Mouse (Mus musculus) thymus, adult 2 months (tissue): ENCODE measurements around the gene Tfe3. TPM values are rescaled to one million over a fixed set of nuclear protein-coding genes. Genes with fewer than 3 reads are reported as not detected.
"Not testable (repeated sequence)": the region's sequence is repeated elsewhere in the genome, so short reads cannot be mapped to it uniquely, and the experiment has no call there.

Experiments
- DNase-seq: peaks from one replicate; pipeline ENCODE4 v3.0.0; 2021
- H3K27ac ChIP-seq: fragments of 200-500 bp; 2 replicates; pipeline ENCODE4 v1.5.1; 2012; ENCODE audit warnings: low read length, control low read depth; ENCODE audit not compliant: control insufficient read depth, insufficient read depth
- H3K27me3 ChIP-seq: fragments of 200-500 bp; 2 replicates; pipeline ENCODE4 v1.6.1; 2012; ENCODE audit warnings: mild to moderate bottlenecking, low read length, moderate library complexity, mixed read lengths; ENCODE audit not compliant: control insufficient read depth, insufficient read depth
- H3K36me3 ChIP-seq: fragments of 200-500 bp; 2 replicates; pipeline ENCODE4 v1.6.1; 2012; ENCODE audit warnings: mild to moderate bottlenecking, low read length, moderate library complexity; ENCODE audit not compliant: control insufficient read depth, insufficient read depth
- H3K4me1 ChIP-seq: fragments of 200-500 bp; replicated peaks from 2 replicates; pipeline ENCODE4 v1.6.1; 2012; ENCODE audit warnings: low read length; ENCODE audit not compliant: control insufficient read depth, insufficient read depth
- H3K4me3 ChIP-seq: fragments of 200-500 bp; 2 replicates; pipeline ENCODE4 v1.5.1; 2012; ENCODE audit warnings: mild to moderate bottlenecking, low read length, control low read depth, moderate library complexity; ENCODE audit not compliant: control insufficient read depth, insufficient read depth
- CTCF ChIP-seq: fragments of 200-500 bp; IDR thresholded peaks from 2 replicates; pipeline ENCODE4 v1.5.1; 2012; ENCODE audit warnings: mild to moderate bottlenecking, control low read depth, low read length, moderate library complexity, borderline replicate concordance; ENCODE audit not compliant: control insufficient read depth, poor library complexity, insufficient read depth; ENCODE audit errors: extremely low read depth
- POLR2A ChIP-seq: fragments of 200-500 bp; IDR thresholded peaks from 2 replicates; pipeline ENCODE4 v1.6.1; 2012; ENCODE audit warnings: mild to moderate bottlenecking, low read length, control low read depth, moderate library complexity; ENCODE audit not compliant: control insufficient read depth, poor library complexity, insufficient read depth; ENCODE audit errors: extremely low read depth
- WGBS: fragments of 180-500 bp; shearing (Covaris S2); methylation state at CpG from one replicate; pipeline ENCODE4 v1.1.7; 2018; 5-methylcytosine and 5-hydroxymethylcytosine counted together
- polyA plus RNA-seq: library from polyadenylated mRNA; depleted of rRNA; stranded (reverse); fragments of >200 nt; gene quantifications from 2 replicates; pipeline ENCODE4 v1.2.3, GENCODE M21; 2012; rRNA removed

Tfe3 gene
- polyA plus RNA-seq: 26.4 and 29.5 TPM in 2 replicates

- peak; percentile 74 for DNase-seq
- no peak within 1 kb of the TSS for H3K27ac ChIP-seq
- no peaks in the 10 kb centered on the region for H3K27me3 ChIP-seq
- 4% methylated on average over 38 of the region's 38 CpGs for WGBS
- H3K4me3 ChIP-seq: peak within 1 kb of the TSS; percentile 96
- no peaks in the 10 kb centered on the region for H3K36me3 ChIP-seq
- TF ChIP-seq POLR2A: no peak
- TF ChIP-seq CTCF: no peak
- peaks cover 26% of the 10 kb centered on the region for H3K4me1 ChIP-seq
These were observed at the start of gene Tfe3 for GRCm38 (mm10) chrX:7762137-7762920. Gene Tfe3 (plus strand): TSS chrX:7762560.

- DNase-seq, H3K36me3 ChIP-seq, H3K27me3 ChIP-seq, H3K27ac ChIP-seq, H3K4me1 ChIP-seq: not testable (repeated sequence)
- H3K4me3 ChIP-seq: peak overlapping the region; percentile 39
- WGBS: 1% methylated on average over 6 of the region's 12 CpGs
These were observed 48.6 kb upstream of the Tfe3 start for GRCm38 (mm10) chrX:7713764-7714134.

- H3K27me3 ChIP-seq, H3K4me1 ChIP-seq, H3K36me3 ChIP-seq, H3K27ac ChIP-seq: not testable (repeated sequence)
- peak; percentile 91 for DNase-seq
- H3K4me3 ChIP-seq: peak within 1 kb of the TSS; percentile 39
- WGBS: 2% methylated on average over 45 of the region's 60 CpGs
These were observed 48.0 kb upstream of the Tfe3 start, which contains the start of gene Wdr45 for GRCm38 (mm10) chrX:7714135-7714899. Gene Wdr45 (plus strand): TSS chrX:7714333.

GRCm38 (mm10) chrX:7716058-7716457 lies 46.3 kb upstream of the Tfe3 start:
- DNase-seq, H3K4me3 ChIP-seq, H3K27ac ChIP-seq, H3K27me3 ChIP-seq, H3K36me3 ChIP-seq, H3K4me1 ChIP-seq: not testable (repeated sequence)
- 78% methylated on average over 1 of the region's 1 CpGs for WGBS

- TF ChIP-seq CTCF (no peak), POLR2A (no peak)
- peaks cover 9% of the 10 kb centered on the region for H3K36me3 ChIP-seq
- H3K4me3 ChIP-seq: peak within 1 kb of the TSS; percentile 82
- peak; percentile 73 for DNase-seq
- H3K27ac ChIP-seq: peak within 1 kb of the TSS; percentile 90
- WGBS: 6% methylated on average over 22 of the region's 22 CpGs
- no peaks in the 10 kb centered on the region for H3K27me3 ChIP-seq
- peaks cover 6% of the 10 kb centered on the region; the same call in 1 of the 2 replicates for H3K4me1 ChIP-seq
These were observed 40.7 kb upstream of the Tfe3 start, which contains the start of gene Gm45208 for GRCm38 (mm10) chrX:7721514-7722281. Gene Gm45208 (plus strand): TSS chrX:7722245.

GRCm38 (mm10) chrX:7722282-7722611 lies 40.1 kb upstream of the Tfe3 start:
- TF ChIP-seq POLR2A (no peak), CTCF (no peak)
- 0% methylated on average over 11 of the region's 11 CpGs for WGBS
- Histone ChIP-seq H3K27ac (peak overlapping the region; percentile 42; the same call in 1 of the 2 replicates), H3K4me1 (peaks cover 6% of the 10 kb centered on the region; the same call in 1 of the 2 replicates), H3K4me3 (peak overlapping the region; percentile 82), H3K27me3 (no peaks in the 10 kb centered on the region), H3K36me3 (peaks cover 11% of the 10 kb centered on the region)
- no peak for DNase-seq
